Mouse (Mus musculus) G1E-ER4 (cell line): ENCODE results near the gene Lman2l. TPM values are rescaled to one million over a fixed set of nuclear protein-coding genes. Genes with fewer than 3 reads are reported as not detected.

Experiments used
- GATA1 ChIP-seq: IDR thresholded peaks from one replicate; pipeline ENCODE4 v1.8.0; 2012; ENCODE audit warnings: low read length, inconsistent platforms
- polyA plus RNA-seq: library from polyadenylated mRNA; stranded (reverse); fragments of >175 nt; gene quantifications from 2 replicates; pipeline ENCODE4 v1.2.3, GENCODE M21; 2012

Gene Lman2l
- polyA plus RNA-seq, 1 experiment: 12.8 TPM

DNA sequence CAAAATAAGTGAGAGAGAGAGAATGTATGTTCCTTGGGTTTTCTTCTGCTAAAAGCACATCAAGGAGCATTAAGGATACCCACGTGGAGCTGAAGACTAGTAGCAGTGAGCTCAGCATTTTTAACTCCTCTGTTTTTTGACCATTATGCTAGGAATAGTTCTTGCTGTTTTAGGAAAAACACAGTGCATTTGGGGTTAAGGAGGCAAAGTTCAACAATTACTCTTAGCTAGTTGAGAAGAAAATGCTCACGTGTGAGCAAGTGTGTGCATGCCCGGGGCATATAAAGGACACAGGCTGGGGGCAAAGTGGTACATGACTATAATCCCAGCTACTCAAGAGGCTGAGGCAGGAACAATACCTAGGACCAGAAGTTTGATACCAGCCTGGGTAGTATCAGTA, 11.5 kb downstream of the Lman2l start:
- no peak for TF ChIP-seq GATA1

DNA sequence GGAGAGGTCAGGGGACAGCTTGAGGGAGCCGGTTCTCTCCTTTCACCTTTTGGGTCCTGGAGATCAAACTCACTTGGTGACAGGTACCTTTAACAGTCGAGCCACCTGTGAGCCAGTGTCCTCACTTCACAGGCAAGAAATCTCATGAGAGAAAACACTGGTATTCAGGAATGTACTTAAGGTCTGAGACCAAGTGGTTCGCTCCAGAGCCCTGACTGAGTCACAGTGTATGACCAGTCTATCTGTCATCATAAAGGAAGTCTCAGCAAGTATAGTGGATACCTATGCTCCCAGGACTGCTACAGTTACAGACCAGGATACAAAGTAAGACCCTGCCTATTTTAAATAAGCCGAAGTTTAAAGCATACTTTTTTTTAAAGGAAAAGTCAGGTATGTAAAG, 12.1 kb downstream of the Lman2l start:
- no peak for TF ChIP-seq GATA1

DNA sequence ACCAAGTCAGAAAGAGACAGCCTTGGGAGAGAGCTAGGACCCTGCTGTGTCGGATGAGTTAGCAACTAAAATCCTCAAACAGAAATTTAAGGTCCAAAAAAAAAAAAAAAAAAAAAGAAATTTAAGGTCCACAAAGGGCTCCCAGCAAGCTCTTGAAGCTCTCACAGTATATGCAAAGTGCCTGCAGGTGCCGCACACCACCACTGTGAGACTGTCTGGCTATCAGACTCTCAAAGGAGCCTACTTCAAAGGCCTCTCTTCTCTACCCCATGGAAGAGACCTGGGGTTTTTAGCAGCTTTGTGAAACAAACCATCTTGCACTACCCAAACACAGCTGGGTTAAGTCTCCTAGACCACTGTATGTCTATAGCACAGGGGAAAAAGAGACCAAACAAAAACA, 15.6 kb downstream of the Lman2l start:
- TF ChIP-seq GATA1: no peak

DNA sequence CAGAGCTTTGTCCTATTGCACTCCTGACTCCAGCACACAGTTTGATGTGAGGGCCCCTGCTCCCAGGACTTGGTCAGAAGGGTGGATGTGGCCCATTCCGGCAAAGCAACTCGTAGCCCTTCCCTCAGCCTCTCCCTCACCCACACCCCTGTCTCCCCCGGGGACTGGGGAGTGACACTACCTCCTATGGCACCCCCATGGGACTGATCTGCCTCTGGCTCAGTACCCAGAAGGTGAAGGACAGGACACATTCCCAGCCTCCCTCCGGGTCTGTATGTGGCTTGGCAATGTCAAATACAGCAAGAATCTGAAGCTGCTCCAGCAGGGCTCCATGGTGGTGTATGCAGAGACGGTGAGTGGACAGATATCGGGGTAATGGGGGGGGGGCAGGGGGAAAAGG, 40.5 kb downstream of the Lman2l start:
- TF ChIP-seq GATA1: no peak

DNA sequence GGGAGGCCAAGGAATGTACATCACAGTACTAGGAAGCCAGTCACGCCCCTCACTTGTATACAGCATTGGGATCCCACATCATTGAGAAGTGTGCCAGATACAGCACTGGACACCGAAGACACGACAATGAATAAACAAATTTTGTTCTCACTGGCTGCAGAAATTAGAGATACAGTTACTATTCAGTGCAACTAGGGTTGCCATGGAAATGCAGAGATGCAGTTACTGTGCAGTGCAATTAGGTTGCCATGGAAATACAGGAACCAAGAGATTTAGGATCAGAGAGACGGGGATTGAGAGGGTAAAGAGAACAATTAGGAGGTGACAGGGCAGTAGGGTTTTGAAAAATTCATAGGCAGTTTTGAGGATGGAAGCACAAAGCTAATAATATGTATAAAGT, 43.6 kb downstream of the Lman2l start:
- no peak for TF ChIP-seq GATA1

DNA sequence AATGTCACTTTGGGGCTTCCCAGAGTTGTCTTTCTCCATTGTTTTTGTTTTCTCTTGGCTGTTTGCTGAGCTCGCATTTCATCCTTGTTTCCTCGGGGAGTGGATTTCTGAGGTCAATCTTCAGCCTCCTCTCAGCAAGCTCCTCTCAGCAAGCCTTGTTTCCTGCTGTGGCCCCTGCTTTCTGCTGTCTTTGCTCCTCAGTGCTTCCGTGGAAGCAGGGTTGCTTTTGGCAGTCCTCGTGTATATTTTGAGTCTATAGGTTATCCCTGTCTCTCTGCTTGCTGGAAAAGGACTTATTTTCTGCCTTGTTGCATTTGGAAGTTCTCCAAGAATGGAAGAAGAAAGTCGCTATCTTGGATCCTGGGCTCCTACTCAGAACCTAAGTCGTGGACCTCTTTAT, 48.0 kb downstream of the Lman2l start:
- no peak for TF ChIP-seq GATA1

DNA sequence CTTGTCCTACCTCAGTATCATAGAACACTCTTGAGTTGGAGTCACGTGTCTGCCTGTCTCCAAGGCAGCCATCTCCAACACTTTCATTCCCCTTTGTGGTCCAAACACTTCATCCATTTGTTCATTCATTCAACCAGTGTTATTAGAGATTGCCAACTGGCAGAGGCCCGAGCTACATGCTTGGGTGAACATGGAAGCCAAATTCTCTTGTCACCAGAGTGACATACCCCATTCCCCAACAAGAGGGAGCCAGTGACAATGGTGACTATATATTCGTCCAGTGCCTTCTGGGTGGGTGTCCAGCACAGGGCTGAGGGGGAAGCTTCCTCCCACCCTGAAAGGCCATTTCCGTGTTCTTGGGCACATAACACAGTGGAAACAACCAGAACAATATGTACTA, 65.5 kb downstream of the Lman2l start:
- TF ChIP-seq GATA1: no peak

DNA sequence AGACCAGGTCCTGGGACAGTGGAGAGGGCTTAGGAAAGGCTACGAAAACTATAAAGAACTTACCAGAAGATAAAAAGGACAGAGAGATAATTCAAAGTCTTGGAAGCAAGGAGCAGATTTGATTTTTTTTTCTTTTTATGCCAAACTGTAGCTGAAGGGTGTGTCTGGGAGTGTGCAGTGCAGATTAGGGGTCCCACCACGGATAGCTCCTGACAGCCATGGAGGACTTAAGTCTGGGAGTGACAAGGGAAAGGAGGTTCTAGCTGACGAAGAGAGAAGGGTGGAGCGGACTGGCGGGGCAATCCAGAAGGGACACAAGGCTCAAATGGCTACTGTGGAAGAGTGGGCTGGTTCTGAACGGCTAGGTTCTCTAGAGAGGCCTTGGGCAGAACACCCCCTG, 66.2 kb downstream of the Lman2l start:
- no peak for TF ChIP-seq GATA1

DNA sequence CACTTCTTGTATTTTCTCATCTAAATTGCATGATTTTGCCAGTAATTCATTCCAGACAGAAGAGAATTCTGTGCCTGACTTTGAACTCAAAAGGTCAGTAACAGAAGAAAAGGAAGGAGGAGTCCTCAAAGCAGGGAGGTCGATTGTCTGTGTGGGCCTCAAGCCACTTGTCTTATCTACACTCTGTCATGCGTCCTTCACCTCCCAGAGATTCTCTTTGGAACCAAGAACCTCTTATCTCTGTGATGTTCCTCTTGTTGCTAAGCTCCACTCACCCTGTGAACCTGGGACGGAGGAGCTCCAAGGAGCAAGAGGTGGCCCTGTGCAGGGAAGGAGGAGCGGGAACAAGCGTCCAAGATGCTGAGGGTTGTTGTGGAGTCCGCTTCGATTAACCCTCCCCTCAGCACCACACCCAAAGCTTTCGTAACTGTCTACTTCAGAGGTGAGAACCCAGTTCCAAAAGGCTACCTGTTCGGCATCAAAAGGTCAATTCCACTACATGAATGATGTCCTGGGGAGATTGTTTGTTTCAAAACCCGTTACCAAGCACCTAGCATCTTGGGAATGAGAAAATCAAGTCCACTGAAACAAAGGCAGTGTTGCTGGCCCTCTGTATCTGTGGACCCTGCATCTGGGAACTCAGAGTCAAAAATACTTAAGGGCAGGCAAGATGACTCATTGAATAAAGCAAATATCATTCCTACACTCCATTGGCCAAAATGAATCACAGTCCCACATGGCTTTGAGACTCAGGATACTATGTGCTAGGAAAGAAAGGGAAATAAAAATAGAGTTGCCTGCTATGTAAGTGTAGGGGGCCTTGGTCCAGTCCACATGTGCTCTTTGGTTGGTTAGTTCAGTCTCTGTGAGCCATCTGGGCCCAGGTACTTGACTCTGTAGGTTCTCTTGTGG, 72.9 kb downstream of the Lman2l start, which contains the start of gene Fer1l5:
Fer1l5 (plus strand) TSS at position 358 of the 912 bp plus-strand sequence.
- TF ChIP-seq GATA1: peak; percentile 63

DNA sequence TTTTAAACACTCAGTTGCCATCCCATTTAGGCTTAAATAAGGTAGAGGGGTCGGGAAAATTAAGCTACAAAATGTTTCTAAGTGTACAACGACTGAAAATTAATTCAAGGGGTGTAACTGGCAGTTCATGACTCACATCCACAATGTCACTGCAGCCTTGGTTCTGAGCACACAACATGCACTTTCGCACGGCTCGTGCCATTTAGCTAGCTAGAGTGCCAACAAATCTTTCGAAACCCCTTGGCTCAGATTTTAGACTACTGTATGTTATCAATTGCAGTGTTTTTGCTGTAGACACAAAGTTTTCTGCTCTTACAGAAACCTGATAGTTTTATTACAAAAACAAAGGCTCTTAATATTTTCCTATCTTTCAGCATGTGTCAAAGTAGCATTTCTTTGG, 74.2 kb downstream of the Lman2l start:
- TF ChIP-seq GATA1: no peak

Other genes with a start within 250 kb of the Lman2l start
- 8.5 and 10.4 TPM in 2 replicates for gene Uggt1, start 200.6 kb downstream of the Lman2l start, polyA plus RNA-seq
- gene Neurl3, start 170.6 kb downstream of the Lman2l start, polyA plus RNA-seq: 10.2 and 13.0 TPM in 2 replicates
- gene Arid5a, start 137.5 kb downstream of the Lman2l start, polyA plus RNA-seq: 18.6 and 20.5 TPM in 2 replicates
- 25.8 and 45.6 TPM in 2 replicates for gene Kansl3, start 76.1 kb downstream of the Lman2l start, polyA plus RNA-seq
- not detected in 2 replicates for gene Fer1l5, start 73.0 kb downstream of the Lman2l start, polyA plus RNA-seq
- 1.3 and 2.1 TPM in 2 replicates for gene Cnnm4, start 26.3 kb upstream of the Lman2l start, polyA plus RNA-seq
- gene Cnnm3, start 66.6 kb upstream of the Lman2l start, polyA plus RNA-seq: 22.7 and 24.8 TPM in 2 replicates
- gene Ankrd23, start 91.6 kb upstream of the Lman2l start, polyA plus RNA-seq: 10.6 and 13.0 TPM in 2 replicates
- 0.24 TPM in 1 of 2 replicates, not detected in the other for gene Gm42417, start 94.2 kb upstream of the Lman2l start, polyA plus RNA-seq
- gene Ankrd39, start 102.2 kb upstream of the Lman2l start, polyA plus RNA-seq: 17.9 and 23.3 TPM in 2 replicates
- gene Sema4c, start 113.1 kb upstream of the Lman2l start, polyA plus RNA-seq: not detected in 2 replicates
- gene Fam178b, start 237.9 kb upstream of the Lman2l start, polyA plus RNA-seq: not detected in 2 replicates
- 1,928 and 2,433 TPM in 2 replicates for gene Cox5b, start 246.2 kb upstream of the Lman2l start, polyA plus RNA-seq